Mouse (Mus musculus): Measurements from ENCODE around the gene Tubgcp4. TPM values are rescaled to one million over a fixed set of nuclear protein-coding genes. Genes with fewer than 3 reads are reported as not detected.
A peak's percentile ranks its signal among the peaks of the same experiment; 100 is the strongest.

The Tubgcp4 gene
- polyA plus RNA-seq, 1 experiment from 2014 or later: 70.4 TPM

GRCm38 (mm10) chr2:121219177-121219576 lies 48.7 kb downstream of the Tubgcp4 start:
- peaks cover 91% of the 10 kb centered on the region for H3K36me3 ChIP-seq (ENCODE audit: poor library complexity, severe bottlenecking)
- H3K4me1 ChIP-seq: peaks cover 14% of the 10 kb centered on the region
- no peaks in the 10 kb centered on the region for H3K27me3 ChIP-seq
- H3K9ac ChIP-seq: no peak overlapping the region
- H3K4me2 ChIP-seq: no peak overlapping the region
- ATAC-seq: no peak
- H3K4me3 ChIP-seq: no peak overlapping the region
- no peaks in the 10 kb centered on the region for H3K9me3 ChIP-seq (replicated peaks)
- H3K27ac ChIP-seq: no peak overlapping the region

- Histone ChIP-seq H3K36me3 (ENCODE audit: poor library complexity, severe bottlenecking) (peaks cover 90% of the 10 kb centered on the region), H3K4me2 (no peak overlapping the region), H3K27ac (no peak overlapping the region), H3K27me3 (no peaks in the 10 kb centered on the region), H3K9me3 (replicated peaks) (no peaks in the 10 kb centered on the region), H3K4me3 (no peak overlapping the region), H3K9ac (no peak overlapping the region), H3K4me1 (peaks cover 14% of the 10 kb centered on the region)
- ATAC-seq: no peak
Observed at GRCm38 (mm10) chr2:121219994-121220393, 49.5 kb downstream of the Tubgcp4 start.

- ATAC-seq: peak; percentile 24; the same call in 1 of the 2 replicates
- Histone ChIP-seq H3K27ac (peak overlapping the region; percentile 46), H3K27me3 (no peaks in the 10 kb centered on the region), H3K4me1 (peaks cover 14% of the 10 kb centered on the region), H3K4me3 (no peak overlapping the region), H3K9ac (no peak overlapping the region), H3K9me3 (replicated peaks) (no peaks in the 10 kb centered on the region), H3K36me3 (ENCODE audit: poor library complexity, severe bottlenecking) (peaks cover 90% of the 10 kb centered on the region), H3K4me2 (no peak overlapping the region)
- 78% methylated on average over 2 of the region's 2 CpGs for WGBS
Observed at GRCm38 (mm10) chr2:121223010-121223409, 52.6 kb downstream of the Tubgcp4 start.

GRCm38 (mm10) chr2:121228135-121228534 lies 57.7 kb downstream of the Tubgcp4 start:
- Histone ChIP-seq H3K36me3 (ENCODE audit: poor library complexity, severe bottlenecking) (peaks cover 92% of the 10 kb centered on the region), H3K4me2 (no peak overlapping the region), H3K4me3 (no peak overlapping the region), H3K4me1 (peaks cover 10% of the 10 kb centered on the region), H3K9ac (no peak overlapping the region), H3K27ac (no peak overlapping the region), H3K27me3 (no peaks in the 10 kb centered on the region), H3K9me3 (replicated peaks) (no peaks in the 10 kb centered on the region)
- 95% methylated on average over 4 of the region's 4 CpGs for WGBS
- ATAC-seq: no peak

GRCm38 (mm10) chr2:121235460-121236072 lies 65.1 kb downstream of the Tubgcp4 start:
- H3K9me3 ChIP-seq (replicated peaks): no peaks in the 10 kb centered on the region
- WGBS: 92% methylated on average over 8 of the region's 8 CpGs
- H3K9ac ChIP-seq: no peak overlapping the region
- H3K4me1 ChIP-seq: no peaks in the 10 kb centered on the region
- no peak for ATAC-seq
- H3K27me3 ChIP-seq: no peaks in the 10 kb centered on the region
- no peak overlapping the region for H3K27ac ChIP-seq
- no peak overlapping the region for H3K4me3 ChIP-seq
- no peak overlapping the region for H3K4me2 ChIP-seq
- peaks cover 90% of the 10 kb centered on the region for H3K36me3 ChIP-seq (ENCODE audit: poor library complexity, severe bottlenecking)

- ATAC-seq: no peak
- Histone ChIP-seq H3K9me3 (replicated peaks) (no peaks in the 10 kb centered on the region), H3K4me3 (no peak overlapping the region), H3K27me3 (no peaks in the 10 kb centered on the region), H3K4me1 (no peaks in the 10 kb centered on the region), H3K4me2 (no peak overlapping the region), H3K9ac (no peak overlapping the region), H3K36me3 (ENCODE audit: poor library complexity, severe bottlenecking) (peaks cover 88% of the 10 kb centered on the region), H3K27ac (no peak overlapping the region)
- WGBS: 92% methylated on average over 4 of the region's 4 CpGs
Observed at GRCm38 (mm10) chr2:121239426-121239825, 69.0 kb downstream of the Tubgcp4 start.

- WGBS: 94% methylated on average over 5 of the region's 5 CpGs
- H3K27ac ChIP-seq: no peak overlapping the region
- peaks cover 89% of the 10 kb centered on the region for H3K36me3 ChIP-seq (ENCODE audit: poor library complexity, severe bottlenecking)
Observed at GRCm38 (mm10) chr2:121244099-121244498, 73.6 kb downstream of the Tubgcp4 start.

More at GRCm38 (mm10) chr2:121244099-121244498, 73.6 kb downstream of the Tubgcp4 start:
- Histone ChIP-seq H3K9ac (no peak overlapping the region), H3K4me2 (no peak overlapping the region), H3K27me3 (no peaks in the 10 kb centered on the region), H3K9me3 (replicated peaks) (no peaks in the 10 kb centered on the region), H3K4me3 (no peak overlapping the region), H3K4me1 (no peaks in the 10 kb centered on the region)
- no peak for ATAC-seq

Other genes with a start within 250 kb of the Tubgcp4 start
- gene Ubr1, start 199.9 kb upstream of the Tubgcp4 start, polyA plus RNA-seq (2015; fragmentation: Nextera tagmentation; extraction: Ambion mirVana): 32.1 and 34.9 TPM in 2 replicates
- gene Tmem62, start 193.6 kb upstream of the Tubgcp4 start, polyA plus RNA-seq (2015; fragmentation: Nextera tagmentation; extraction: Ambion mirVana): 4.6 and 5.3 TPM in 2 replicates
- 61.6 TPM in 2 replicates for gene Ccndbp1, start 162.3 kb upstream of the Tubgcp4 start, polyA plus RNA-seq (2015; fragmentation: Nextera tagmentation; extraction: Ambion mirVana)
- gene Epb42, start 133.6 kb upstream of the Tubgcp4 start, polyA plus RNA-seq (2015; fragmentation: Nextera tagmentation; extraction: Ambion mirVana): 0.59 and 0.67 TPM in 2 replicates
- 0.10 TPM in 1 of 2 replicates, not detected in the other for gene Tgm5, start 84.8 kb upstream of the Tubgcp4 start, polyA plus RNA-seq (2015; fragmentation: Nextera tagmentation; extraction: Ambion mirVana)
- gene Tgm7, start 60.9 kb upstream of the Tubgcp4 start, polyA plus RNA-seq (2015; fragmentation: Nextera tagmentation; extraction: Ambion mirVana): not detected in 2 replicates
- gene Adal, start 30.2 kb upstream of the Tubgcp4 start, polyA plus RNA-seq (2015; fragmentation: Nextera tagmentation; extraction: Ambion mirVana): 28.7 and 29.9 TPM in 2 replicates
- gene Lcmt2, start 30.0 kb upstream of the Tubgcp4 start, polyA plus RNA-seq (2015; fragmentation: Nextera tagmentation; extraction: Ambion mirVana): 25.1 and 26.6 TPM in 2 replicates
- 11.9 and 12.1 TPM in 2 replicates for gene Zscan29, start 471 bp downstream of the Tubgcp4 start, polyA plus RNA-seq (2015; fragmentation: Nextera tagmentation; extraction: Ambion mirVana)
- gene Trp53bp1, start 100.8 kb downstream of the Tubgcp4 start, polyA plus RNA-seq (2015; fragmentation: Nextera tagmentation; extraction: Ambion mirVana): 179 and 204 TPM in 2 replicates
- gene Map1a, start 118.9 kb downstream of the Tubgcp4 start, polyA plus RNA-seq (2015; fragmentation: Nextera tagmentation; extraction: Ambion mirVana): 13.2 and 14.7 TPM in 2 replicates
- gene Ppip5k1, start 184.7 kb downstream of the Tubgcp4 start, polyA plus RNA-seq (2015; fragmentation: Nextera tagmentation; extraction: Ambion mirVana): 14.0 and 15.5 TPM in 2 replicates
- gene Ckmt1, start 187.1 kb downstream of the Tubgcp4 start, polyA plus RNA-seq (2015; fragmentation: Nextera tagmentation; extraction: Ambion mirVana): 11.3 and 11.9 TPM in 2 replicates
- gene Strc, start 216.5 kb downstream of the Tubgcp4 start, polyA plus RNA-seq (2015; fragmentation: Nextera tagmentation; extraction: Ambion mirVana): not detected in 2 replicates
- gene Pdia3, start 243.1 kb downstream of the Tubgcp4 start, polyA plus RNA-seq (2015; fragmentation: Nextera tagmentation; extraction: Ambion mirVana): 320 and 349 TPM in 2 replicates
- gene Catsper2, start 243.1 kb downstream of the Tubgcp4 start, polyA plus RNA-seq (2015; fragmentation: Nextera tagmentation; extraction: Ambion mirVana): 3.8 and 5.1 TPM in 2 replicates